Mouse (Mus musculus): ENCODE results near the gene Med27.

Med27 gene

GRCm38 (mm10) chr2:29436376-29436775 is 89.8 kb downstream of the Med27 start:
- intact Hi-C loops (cut with DNase I): no loop called here

GRCm38 (mm10) chr2:29437111-29437510 is 90.5 kb downstream of the Med27 start:
- intact Hi-C loops (cut with DNase I): no loop called here

GRCm38 (mm10) chr2:29437861-29438529 is 91.4 kb downstream of the Med27 start:
- intact Hi-C loops (cut with DNase I): no loop called here

GRCm38 (mm10) chr2:29438530-29438862 is 91.9 kb downstream of the Med27 start:
- intact Hi-C loops (cut with DNase I): no loop called here

- intact Hi-C loops (cut with DNase I): no loop called here
Observed at GRCm38 (mm10) chr2:29438986-29439385, 92.4 kb downstream of the Med27 start.

- intact Hi-C loops (cut with DNase I): no loop called here
Observed at GRCm38 (mm10) chr2:29439396-29439795, 92.8 kb downstream of the Med27 start.

- intact Hi-C loops (cut with DNase I): no loop called here
Observed at GRCm38 (mm10) chr2:29439857-29440502, 93.4 kb downstream of the Med27 start.

- intact Hi-C loops (cut with DNase I): no loop called here
Observed at GRCm38 (mm10) chr2:29442275-29442674, 95.7 kb downstream of the Med27 start.

- intact Hi-C loops (cut with DNase I): no loop called here
Observed at GRCm38 (mm10) chr2:29443626-29444217, 97.1 kb downstream of the Med27 start.

GRCm38 (mm10) chr2:29448476-29449002 is 101.9 kb downstream of the Med27 start:
- intact Hi-C loops (cut with DNase I): no loop called here

GRCm38 (mm10) chr2:29451368-29451999 is 104.9 kb downstream of the Med27 start:
- intact Hi-C loops (cut with DNase I): no loop called here

GRCm38 (mm10) chr2:29453376-29453775 is 106.8 kb downstream of the Med27 start:
- intact Hi-C loops (cut with DNase I): no loop called here

GRCm38 (mm10) chr2:29456631-29457320 is 110.2 kb downstream of the Med27 start:
- intact Hi-C loops (cut with DNase I): no loop called here

- intact Hi-C loops (cut with DNase I): no loop called here
Observed at GRCm38 (mm10) chr2:29457677-29458076, 111.1 kb downstream of the Med27 start.

GRCm38 (mm10) chr2:29458346-29458950 is 111.8 kb downstream of the Med27 start:
- intact Hi-C loops (cut with DNase I): no loop called here

GRCm38 (mm10) chr2:29459648-29460047 is 113.0 kb downstream of the Med27 start:
- intact Hi-C loops (cut with DNase I): no loop called here

- intact Hi-C loops (cut with DNase I): no loop called here
Observed at GRCm38 (mm10) chr2:29461841-29462240, 115.2 kb downstream of the Med27 start.

GRCm38 (mm10) chr2:29463039-29463585 is 116.5 kb downstream of the Med27 start:
- intact Hi-C loops (cut with DNase I): no loop called here

GRCm38 (mm10) chr2:29464851-29465648 is 118.4 kb downstream of the Med27 start:
- intact Hi-C loops (cut with DNase I): no loop called here

- intact Hi-C loops (cut with DNase I): no loop called here
Observed at GRCm38 (mm10) chr2:29465649-29466137, 119.1 kb downstream of the Med27 start.
